Mouse (Mus musculus) lung, postnatal 14 days (tissue): ENCODE data around the gene Cacnb3.
"Not testable (repeated sequence)": the region's sequence is repeated elsewhere in the genome, so short reads cannot be mapped to it uniquely, and the experiment has no call there.

Experiments
- DNase-seq: peaks from one replicate; pipeline ENCODE4 v3.0.0; 2021

Cacnb3 gene

DNA sequence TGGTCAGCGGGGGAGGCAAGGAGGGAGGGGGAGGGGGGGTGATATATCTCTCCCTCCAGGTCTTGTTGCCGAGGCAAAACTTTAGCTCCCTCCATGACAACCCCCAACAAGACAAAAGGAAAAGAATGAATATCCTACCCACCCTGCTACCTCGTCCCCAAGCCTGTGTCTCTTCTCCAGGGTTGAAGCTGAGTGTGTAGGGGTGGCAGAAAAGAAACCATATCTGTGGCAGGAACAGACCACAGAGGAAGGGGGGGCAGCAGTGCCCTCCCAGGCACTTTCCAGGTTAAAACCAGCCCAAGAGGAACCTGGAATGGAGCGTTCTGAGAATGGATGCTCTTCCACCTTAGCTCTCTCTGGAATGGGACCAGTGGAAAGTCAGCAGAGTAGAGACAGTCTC lies at the start of gene Cacnb3:
Cacnb3 (plus strand) TSS at position 301 of the 400 bp plus-strand sequence.
- no peak for DNase-seq

DNA sequence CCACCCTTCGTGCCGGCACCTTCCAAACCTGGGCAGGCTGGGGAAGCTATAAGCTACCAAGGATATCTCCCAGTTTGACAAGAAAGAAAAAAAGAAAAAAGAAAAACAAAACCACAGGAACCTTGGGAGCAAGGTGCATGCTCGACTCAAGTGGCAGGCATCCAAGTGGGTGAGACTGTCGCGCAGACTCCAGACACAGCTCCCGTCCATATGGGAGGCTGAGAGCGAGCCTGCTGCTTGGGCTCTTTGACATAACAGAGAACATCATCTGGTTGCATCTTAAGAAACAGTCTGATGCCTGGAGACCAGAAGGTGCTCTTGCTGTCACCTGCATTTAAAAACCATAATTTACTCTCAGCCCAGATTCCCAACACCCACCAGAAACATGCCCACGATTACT lies 48.2 kb upstream of the Cacnb3 start:
- DNase-seq, result no peak

DNA sequence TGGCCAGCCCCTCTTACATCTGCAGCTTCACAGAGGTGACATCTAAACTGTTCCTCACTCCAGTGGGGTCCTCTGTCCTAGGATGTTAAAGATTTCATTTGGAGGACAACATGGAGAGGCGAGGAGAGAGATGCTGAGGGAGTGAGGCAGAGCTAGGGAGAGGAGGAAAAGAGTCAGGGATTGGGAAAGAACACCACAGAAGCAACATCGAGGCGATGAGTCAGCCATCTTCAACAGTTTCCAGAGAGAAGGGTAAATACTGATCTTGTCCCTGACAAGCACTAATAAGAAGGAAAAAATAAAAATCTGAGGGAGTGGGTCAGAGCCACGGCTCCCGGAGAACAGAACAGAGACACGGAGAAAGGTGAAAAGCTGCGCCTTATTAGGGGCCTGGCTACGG lies 47.6 kb upstream of the Cacnb3 start:
- no peak for DNase-seq

DNA sequence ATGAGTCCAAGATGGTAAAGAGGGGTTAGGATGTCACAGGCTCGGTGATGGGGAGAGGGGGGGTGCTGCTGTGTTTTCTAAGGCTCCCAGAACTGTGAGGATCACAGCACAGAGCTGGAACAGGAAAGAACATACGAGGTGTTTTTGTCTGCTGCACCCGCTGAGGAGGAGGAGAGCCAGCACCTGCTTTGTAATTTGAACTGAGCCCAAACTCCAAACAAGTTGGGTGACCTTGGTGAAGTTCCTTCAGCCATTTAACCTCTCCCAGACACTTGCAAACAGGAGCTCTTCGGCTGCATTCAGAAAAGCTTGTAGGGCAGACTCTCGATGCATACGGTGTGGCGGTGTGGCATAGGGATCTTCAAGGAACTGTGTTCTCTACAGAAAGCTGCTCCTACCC lies 45.2 kb upstream of the Cacnb3 start:
- DNase-seq, result no peak

DNA sequence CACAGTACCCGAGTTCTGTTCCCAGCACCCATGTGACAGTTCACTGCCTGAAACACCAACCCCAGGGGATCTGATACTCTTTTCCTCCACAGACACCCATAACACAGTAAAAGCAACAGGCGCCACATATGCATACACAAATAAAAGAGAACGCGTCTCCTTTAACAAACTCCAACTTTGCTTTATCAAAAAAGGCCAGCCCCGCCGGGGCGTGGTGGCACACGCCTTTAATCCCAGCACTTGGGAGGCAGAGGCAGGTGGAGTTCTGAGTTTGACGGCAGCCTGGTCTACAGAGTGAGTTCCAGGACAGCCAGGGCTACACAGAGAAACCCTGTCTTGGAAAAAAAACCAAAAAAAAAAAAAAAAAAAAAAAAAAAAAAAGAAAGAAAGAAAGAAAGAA lies 44.5 kb upstream of the Cacnb3 start:
- not testable (repeated sequence) for DNase-seq

DNA sequence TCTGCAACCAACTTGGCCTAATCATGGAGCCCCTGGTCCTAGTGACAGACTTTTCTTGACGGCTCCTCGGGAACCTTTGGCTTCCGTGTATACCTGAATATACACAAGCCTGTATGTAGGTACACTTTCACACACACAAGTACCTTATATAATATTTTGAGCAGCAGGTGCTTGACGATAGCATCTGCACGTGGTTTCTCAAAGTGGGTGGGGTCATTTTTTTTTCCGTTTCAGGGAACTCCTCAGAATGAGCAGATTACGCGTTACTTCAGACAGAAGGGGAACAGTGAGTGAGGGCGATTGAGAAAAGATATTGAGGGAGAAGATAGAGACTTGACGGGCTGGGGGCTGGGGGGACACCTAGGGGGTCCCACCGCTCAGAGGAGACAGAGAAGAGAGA lies 42.9 kb upstream of the Cacnb3 start:
- DNase-seq, result no peak

DNA sequence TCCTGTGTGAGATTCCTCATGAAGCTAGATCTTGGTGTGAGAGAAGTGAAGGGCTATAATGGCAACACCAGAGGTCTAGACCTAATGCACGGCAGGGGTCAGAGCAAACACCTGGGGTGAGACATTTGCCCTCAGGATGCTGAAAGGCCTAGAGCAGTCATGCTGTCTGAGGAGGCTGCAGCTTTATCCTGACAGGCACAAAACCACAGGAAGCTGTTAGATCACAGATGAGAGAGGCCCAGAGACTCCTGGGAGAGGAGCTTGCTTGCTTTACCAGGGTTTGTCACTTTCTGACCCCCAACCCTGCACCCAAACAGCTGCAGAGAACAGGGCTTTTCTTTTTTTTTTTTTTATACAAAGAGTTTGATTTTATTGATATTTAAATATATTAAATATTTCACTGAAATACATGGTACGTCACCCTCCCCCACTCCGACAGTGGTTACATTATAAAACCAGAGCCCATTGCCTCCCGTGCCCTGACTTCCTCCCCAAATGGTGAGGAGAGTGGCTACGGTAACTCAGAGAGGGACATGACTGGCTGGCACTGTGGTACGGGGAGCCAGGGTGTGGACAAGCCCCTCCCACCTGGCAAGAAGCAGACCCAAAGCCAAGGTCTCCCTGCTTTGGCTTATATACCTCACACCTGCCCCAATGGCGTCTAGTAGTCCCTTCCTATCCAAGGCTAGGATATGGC lies 40.9 kb upstream of the Cacnb3 start:
- no peak for DNase-seq

DNA sequence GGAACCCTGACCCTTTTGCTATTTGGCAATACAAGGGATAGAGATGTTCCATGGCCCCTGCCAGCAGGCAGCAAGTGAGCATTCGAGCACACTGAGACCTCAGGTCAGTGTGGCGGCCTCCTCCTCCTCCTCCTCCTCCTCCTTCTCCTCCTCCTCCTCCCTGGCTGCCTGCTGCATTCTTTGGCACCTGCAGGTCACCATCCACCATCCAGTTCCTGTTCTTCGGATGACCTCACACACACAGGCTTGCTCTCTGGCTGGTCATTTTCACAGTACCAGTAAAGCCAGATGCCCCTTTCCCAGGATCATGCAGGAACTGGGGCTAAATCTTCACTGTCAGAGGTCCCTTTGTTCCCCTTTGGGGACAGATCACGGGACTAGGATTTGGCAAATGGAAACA lies 39.2 kb upstream of the Cacnb3 start:
- DNase-seq, result no peak

DNA sequence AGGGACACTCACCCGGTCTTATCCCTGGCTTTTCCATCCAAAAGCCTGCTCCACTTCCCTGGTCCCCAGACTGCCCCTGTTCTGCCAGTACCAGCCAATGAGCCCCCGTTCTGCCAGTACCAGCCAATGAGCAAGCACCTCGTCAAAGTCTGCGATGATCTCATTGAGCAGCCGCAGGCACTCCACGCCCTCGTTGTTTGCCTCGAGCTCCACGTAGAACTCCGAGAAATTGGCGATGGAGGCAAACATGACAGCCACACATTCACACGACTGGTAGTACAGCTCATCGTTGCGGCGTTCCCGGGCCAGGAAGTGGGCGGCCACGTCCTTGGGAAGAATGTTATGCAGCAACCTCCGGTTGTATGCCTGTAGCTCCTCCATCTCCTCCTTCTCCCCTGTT lies 36.4 kb upstream of the Cacnb3 start:
- no peak for DNase-seq

DNA sequence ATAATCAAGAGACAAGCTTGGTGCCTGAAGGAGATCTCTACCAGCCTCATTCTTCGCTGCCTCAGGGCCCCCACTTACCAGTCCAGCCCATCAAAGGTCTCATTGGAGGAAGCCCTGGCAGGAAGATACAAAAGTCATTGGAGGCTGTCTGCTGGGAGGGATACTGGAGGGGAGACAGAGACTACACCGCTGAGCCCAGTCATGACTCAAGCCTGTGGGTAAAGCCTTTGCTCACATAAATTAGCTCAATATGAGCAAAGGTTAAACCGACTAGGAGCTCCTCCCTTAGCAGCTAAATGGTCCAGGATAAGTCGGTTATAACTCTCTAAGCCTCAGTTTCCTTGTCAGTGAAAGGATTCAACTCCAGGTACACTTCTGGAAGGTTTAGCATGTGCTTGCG lies 35.6 kb upstream of the Cacnb3 start:
- DNase-seq, result no peak

DNA sequence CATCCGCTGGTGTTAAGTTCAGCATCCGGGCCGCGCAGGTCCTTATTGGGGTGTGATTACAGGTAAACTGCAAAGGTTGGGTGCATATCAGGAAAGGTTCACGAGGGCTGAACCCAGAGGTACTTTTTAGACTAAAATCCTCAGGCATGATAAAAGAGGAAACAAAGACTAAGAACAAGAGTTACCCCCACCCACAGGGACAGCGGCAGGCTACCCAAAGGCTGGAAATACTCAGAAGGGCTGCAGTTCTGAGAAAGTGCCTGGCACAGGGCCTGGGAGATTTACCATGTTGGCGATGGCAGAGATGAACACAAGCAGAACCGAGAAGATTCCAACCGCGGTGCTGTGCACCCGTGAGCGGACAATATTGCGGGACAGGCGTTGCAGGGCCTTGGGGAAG lies 34.0 kb upstream of the Cacnb3 start:
- DNase-seq, result no peak

DNA sequence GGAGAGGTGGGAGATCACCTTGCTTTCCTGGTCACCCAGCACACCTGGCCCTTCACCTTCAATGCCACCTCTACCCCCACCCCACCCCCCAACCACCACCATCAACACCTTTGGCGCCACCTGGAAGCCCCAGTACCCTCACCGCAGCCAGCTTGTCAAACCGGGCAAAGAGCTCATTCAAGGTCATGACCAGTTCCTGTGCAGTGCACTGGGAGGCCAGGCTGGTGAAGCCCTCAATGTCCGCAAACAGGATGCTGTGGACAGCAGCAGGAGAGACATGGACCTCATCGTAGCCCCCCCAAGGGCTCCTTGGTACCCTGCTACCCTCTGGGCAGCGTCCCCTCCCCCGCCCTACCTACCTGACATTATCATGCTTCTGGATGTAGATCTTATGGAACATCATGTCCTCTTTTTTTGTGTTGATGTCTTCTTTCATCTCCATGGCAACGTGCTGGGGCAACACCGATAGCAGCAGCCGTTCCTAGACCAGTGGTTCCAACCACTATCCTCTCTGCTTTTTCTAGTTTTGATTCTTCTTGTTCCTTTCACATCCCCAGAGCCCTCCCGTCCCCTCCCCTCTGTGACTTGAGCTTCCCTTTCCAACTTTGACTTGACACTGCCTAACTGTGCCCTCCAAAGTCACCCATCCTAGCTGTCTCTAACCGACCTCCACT lies 30.5 kb upstream of the Cacnb3 start:
- DNase-seq, result no peak

DNA sequence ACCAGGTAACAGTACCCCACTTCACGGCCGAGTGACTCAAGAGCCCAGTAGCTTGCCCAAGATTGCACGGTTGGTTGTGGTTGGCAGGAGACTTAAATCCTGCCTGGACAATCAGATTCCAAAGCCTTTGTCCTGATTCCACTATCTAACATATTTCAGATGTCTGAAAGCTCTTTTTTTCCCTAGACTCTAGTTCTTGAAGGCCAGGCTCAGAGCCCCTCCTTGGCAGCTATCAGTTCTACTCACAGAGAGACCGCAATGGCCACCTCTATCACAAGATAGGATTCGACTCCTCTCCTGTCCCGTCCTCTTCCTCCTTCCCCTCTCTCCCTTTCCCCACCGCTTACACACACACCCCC lies 28.8 kb upstream of the Cacnb3 start:
- no peak for DNase-seq

DNA sequence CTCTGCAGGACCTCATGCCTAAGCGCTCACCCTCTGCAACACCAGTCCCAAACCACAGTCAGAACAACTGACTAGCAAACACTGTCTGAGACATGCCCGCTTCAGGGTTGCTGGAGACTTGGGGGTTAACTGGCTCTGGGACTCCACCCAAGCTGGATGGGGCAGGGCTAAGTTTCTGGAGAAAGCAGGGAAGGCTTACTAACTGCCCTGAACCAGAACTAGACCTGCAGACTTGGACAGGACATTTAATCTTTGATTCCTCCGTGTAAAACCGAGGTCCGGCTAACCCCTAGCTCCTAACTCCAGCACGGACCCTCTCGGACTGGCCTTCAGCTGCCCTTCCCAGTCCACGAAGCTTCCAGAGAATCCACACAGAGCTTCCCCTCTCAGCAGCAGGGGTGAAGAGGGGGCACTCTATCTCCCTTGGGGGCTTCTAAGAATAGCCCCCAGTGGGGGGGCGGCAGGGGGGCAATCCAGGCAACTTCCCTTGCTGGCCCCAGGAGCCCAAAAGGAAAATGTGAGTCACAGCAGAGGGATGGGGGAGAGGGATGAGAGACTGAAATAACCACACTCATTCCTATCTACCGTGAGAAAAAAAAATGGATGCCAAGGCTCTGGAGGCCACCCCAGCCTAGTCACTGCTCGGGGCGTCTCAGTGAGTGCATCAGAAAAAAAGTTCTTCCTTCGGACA lies 28.3 kb upstream of the Cacnb3 start:
- no peak for DNase-seq

DNA sequence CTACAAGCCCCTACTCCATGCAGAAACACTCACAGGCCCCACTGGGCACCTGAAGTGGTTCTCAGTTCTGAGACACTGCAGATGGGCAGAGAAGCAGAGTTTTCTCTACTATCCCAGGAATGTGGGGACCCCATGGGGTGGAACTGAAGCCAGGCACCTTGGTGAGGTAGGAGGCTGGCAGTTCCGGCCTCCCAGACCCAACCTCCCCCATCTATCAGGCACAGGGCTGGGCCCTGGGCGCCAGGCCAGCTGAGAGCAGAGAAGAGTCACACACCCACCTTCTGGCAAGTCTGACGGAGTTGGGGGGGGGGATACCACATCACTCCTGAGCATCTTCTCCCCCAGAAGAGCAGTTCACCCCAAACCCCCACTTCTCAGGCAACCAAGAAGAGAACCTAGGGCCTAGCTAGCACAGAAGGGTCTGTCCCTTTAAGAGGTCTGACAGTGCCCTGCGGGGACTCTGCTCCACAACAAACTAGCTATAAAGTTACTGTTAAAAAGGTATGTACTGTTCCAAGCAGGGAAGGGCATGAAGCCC lies 27.6 kb upstream of the Cacnb3 start:
- no peak for DNase-seq

DNA sequence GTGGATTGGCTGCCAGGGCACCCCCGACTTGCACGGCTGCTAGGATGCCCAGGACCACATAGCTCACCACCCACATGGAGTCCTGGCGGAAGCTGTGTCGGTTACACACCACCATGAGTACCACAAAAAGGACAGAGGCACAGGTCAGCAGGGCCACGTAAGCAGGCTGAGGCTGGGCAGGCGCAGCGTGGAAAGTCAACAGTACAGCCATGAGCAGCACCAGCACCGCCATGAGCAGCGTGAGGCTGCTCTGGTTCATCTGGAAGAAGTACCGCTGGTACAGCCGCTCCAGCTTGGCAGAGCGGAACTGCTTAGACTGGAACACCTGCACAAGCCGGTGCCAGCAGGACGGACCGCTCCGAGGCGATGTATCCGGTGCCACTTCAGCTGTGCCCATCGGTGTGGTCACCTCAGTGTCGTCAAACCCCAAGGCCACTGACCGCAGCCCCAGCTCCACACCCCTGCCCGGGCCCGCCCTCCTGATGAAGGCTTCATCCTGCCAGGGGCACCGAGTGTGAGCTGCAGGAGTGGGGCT lies 26.5 kb upstream of the Cacnb3 start:
- DNase-seq, result no peak

DNA sequence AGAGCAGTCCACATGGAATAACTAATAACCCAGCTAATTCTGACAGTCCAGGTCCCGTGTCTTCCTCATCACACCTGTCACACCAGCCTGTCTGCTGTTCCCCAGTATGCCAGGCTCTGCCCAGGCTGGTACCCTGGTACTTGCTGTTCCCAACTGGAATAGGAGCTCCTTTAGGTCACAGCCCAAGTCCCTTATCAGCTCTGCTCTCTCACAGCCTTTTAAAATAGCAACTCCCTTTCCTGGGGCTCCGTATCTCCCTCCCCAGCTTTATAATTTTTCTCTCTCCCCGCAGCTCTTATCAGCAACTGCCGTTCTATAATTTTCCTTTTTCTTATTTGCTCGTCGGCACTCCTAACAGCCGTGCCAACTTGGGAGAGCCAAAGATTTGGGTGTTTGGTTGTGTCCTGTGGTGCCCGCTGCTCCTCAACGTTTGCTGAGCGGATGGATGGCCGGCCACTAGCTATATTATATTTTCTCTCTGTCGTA lies 24.5 kb upstream of the Cacnb3 start:
- DNase-seq, result no peak

DNA sequence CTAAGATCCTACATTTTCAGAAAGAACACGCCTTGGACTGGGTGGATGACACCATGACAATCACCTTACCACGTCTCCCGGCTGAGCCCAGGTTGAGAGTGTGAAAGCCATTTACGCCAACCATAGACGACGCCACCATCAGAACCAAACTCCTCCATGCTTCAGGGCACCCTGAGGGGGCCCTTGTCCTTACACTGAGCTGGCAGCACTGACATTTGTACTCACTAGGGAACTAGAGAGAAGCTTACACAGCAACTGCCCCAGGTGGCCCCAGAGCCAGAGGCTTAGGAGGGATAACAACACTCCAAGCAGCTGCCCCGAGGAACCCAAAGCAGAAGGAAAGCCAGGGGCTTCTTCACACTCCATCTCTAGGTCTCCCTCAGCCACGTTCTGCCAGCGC lies 23.9 kb upstream of the Cacnb3 start:
- no peak for DNase-seq

DNA sequence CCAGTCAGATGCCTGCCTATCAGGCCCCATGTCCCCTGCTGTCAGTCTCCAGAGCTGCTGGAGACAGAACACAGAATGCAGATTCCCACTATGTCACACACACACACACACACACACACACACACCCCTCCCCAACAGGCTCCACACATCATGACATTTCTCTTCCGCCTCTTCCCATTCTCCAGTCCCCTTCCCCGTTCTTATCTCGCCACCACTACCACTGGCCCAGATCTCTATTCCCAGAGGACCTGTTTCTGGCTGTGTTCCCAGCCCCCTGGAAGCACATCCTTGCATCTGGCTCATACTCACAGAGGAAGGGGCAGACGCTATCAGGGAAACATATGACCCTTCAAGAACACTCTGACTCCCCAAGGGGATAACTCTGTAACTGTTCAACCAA lies 23.1 kb upstream of the Cacnb3 start:
- DNase-seq, result peak; percentile 54

DNA sequence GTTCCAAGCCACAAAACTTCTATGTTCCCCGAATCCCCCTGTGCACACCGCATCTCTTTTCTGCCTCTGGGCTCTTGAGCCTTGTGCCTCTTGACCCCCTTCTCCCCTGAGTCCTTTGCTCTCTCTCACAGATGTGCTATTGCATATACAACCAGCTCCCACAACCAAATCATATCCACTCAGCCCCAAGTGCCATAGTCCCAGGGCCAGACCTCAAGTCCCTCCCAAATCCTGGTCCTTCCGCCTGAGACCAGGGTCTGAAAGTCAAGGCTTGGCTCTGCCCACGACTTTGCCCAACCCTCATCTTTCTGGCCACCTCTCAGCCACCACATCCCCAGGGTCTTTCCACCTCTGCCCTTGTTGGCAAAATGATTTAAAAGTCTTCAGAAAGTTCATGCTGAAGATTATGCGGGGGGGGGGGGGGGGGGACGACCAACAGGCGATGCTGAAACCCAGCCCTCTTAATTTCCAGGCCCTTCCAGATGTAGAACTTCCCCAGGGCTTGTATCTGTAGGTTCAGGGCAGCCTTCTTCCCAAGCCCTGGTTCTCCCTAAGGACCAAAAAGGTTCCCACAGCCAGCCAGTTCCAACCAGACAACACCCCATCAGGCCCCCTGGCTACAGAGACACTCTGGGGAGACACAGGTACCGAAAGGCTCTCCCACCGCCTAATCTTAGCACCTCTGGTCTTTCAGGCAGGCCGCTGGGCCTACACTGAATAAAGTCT lies 22.4 kb upstream of the Cacnb3 start:
- no peak for DNase-seq

DNA sequence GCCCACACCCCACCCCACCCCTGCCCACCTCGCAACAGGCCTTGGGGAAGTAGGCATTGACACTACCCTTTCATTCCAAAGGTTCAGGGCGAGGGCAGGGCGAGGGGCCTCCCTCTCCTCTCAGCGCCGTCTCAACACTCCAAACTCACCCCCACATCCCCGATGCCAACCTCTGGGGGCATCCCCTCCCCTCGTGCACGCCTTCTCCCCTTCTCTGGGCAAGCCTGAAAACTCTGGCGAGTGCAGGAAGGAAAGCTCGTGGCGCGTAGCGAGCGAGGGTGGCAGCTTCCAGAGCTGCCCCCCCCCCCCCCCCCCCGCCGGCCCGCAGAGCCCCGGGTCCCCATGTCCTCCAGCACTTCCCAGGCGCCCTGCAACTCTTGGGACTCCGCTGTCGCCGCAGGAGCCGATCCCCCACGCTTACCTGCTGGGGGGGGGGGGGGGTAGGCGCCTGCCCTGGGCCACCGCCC lies 21.8 kb upstream of the Cacnb3 start:
- DNase-seq, result no peak

DNA sequence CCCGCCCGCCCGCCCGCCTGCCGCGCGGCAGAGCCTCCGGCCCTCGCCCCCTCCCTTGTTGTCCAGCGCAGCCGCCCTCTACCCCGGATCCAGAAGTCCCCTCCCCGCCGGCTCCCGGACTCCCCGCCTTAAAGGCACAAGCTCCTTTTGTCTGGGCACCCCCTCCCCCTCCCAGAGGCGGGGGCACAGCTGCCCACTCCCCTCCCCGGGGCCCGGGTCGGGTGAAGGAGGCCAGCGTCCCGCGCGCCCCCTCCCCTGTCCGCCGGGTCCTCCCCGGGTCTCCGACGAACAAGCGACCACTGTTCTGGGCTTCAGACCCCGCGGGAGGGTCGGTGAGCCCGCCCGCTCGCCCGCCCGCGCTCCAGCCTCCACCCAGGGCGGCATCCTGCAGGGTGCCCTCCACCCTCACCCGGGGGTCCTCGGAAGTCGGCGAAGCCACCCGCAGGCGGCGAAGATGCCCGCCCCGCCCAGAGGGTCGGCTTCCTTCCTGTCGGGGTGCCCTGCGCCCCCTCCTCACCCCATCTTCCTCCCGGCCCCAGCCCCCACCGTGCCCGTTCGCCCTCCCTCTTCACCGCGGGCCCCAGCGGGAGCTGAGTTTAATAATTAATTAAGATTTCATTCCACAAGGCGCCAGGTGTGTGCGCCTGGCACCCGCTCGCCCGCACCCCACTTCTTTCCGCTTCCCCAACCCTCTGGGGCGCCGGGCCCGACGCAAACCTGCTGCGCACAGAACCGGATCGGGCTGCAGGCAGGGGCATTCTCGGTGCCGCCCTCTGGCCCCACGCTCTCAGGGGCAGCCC lies 21.1 kb upstream of the Cacnb3 start, which contains the start of gene Adcy6:
Adcy6 (minus strand) TSS at position 746 of the 800 bp plus-strand sequence.
- DNase-seq, result peak; percentile 82
